Mouse (Mus musculus): Measurements from ENCODE around the gene Obscn. TPM values are rescaled to one million over a fixed set of nuclear protein-coding genes. Genes with fewer than 3 reads are reported as not detected.

Obscn gene
- polyA plus RNA-seq, 1 experiment from 2014 or later: 0.70 TPM

DNA sequence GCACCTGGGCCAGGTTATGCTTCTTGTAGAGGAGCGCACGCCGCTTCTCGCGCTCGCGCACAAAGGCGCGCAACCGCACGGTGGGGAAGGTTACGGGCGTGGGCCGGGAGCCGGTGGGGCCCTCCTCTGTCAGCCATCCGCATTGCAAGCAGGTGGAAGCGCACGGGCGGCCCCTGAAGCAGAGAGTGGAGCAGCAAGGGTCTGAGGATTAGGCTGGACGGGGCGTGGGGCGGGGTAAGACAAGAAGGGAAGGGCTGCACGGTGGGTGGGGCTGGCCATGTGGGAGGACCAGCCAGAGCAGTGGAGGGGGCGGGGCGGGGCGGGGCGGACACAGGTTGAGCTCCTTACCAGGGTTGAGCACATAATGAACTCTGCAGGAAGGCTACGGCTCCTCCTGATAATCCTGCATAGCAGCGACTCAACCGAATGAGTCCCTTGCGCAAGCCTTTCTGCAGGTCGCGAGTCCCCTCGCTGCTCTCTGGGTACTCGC lies 141.8 kb downstream of the Obscn start:
- Histone ChIP-seq H3K4me1 (replicated peaks) (peaks cover 11% of the 10 kb centered on the region), H3K9me3 (no peaks in the 10 kb centered on the region), H3K27ac (no peak overlapping the region), H3K4me3 (replicated peaks) (peak overlapping the region; percentile 40), H3K9ac (replicated peaks) (no peak overlapping the region; the same call in 1 of the 2 replicates), H3K4me2 (peak overlapping the region; percentile 66), H3K27me3 (peaks cover 43% of the 10 kb centered on the region), H3K36me3 (peaks cover 19% of the 10 kb centered on the region)
- 1% methylated on average over 34 of the region's 35 CpGs for WGBS
- 0 out of 2 replicates have a peak, but pooled peaks have one; percentile 18 for ATAC-seq (ENCODE audit: insufficient number of reproducible peaks, insufficient read depth, low FRiP score, low TSS enrichment, low read depth)

DNA sequence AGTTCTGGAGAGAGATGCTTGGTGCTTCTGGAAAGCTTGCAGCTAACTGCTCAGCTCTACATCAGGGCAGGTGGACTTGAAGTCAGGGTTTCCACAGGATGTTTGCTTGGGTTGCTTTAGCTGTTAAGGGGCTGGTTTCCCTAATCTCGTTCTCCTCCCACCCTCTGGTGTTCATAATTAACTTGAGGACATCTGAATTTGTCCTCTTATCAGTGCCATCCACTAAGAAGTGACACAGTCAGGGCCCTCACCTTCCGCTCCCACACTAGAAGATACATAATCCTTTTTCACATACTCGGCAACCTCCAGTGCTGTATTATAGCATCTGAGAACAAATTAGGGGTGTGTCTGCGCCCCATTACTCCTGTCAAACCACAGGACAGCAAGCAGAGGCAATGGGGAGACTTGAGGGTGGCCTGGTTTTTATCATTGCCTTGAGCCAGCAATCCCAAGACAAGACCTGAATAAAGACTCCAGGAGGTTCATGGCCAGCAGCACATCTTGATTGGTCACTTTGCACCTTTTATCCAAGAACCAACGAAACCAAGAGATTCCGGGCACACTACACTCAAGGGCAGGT lies 143.0 kb downstream of the Obscn start:
- Histone ChIP-seq H3K9ac (replicated peaks) (no peak overlapping the region), H3K27ac (no peak overlapping the region), H3K4me3 (replicated peaks) (no peak overlapping the region), H3K36me3 (peaks cover 31% of the 10 kb centered on the region), H3K4me1 (replicated peaks) (peaks cover 11% of the 10 kb centered on the region), H3K4me2 (no peak overlapping the region), H3K9me3 (no peaks in the 10 kb centered on the region), H3K27me3 (peaks cover 43% of the 10 kb centered on the region)
- ATAC-seq (ENCODE audit: insufficient number of reproducible peaks, insufficient read depth, low FRiP score, low TSS enrichment, low read depth): no peak
- WGBS: 73% methylated on average over 6 of the region's 6 CpGs

DNA sequence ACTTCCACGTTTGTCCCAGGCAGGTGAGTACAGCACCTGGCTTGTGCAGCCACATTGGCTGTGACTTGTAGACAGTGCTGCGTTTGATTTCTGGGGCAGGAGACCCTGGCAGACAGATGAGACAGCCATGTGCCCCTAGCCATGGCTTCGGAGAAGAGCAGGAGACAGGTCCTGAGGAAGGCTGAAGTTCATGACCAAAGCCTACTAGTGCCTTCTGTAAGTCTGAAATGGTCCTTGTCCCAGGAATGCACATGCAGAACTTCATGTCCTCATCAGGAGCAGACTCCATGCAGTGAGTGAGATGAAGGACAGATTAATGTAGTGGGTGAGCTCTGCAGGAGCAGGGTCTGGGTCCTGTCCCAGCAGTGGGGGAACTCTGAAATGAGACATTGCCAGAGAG lies 144.3 kb downstream of the Obscn start:
- H3K9ac ChIP-seq (replicated peaks): no peak overlapping the region
- 84% methylated on average over 3 of the region's 3 CpGs for WGBS
- no peak overlapping the region for H3K4me3 ChIP-seq (replicated peaks)
- H3K4me2 ChIP-seq: no peak overlapping the region
- peaks cover 43% of the 10 kb centered on the region for H3K36me3 ChIP-seq
- no peaks in the 10 kb centered on the region for H3K9me3 ChIP-seq
- H3K4me1 ChIP-seq (replicated peaks): peaks cover 11% of the 10 kb centered on the region
- H3K27me3 ChIP-seq: peaks cover 43% of the 10 kb centered on the region
- no peak overlapping the region for H3K27ac ChIP-seq
- no peak for ATAC-seq (ENCODE audit: insufficient number of reproducible peaks, insufficient read depth, low FRiP score, low TSS enrichment, low read depth)

- peaks cover 38% of the 10 kb centered on the region for H3K27me3 ChIP-seq
- no peak for ATAC-seq (ENCODE audit: insufficient number of reproducible peaks, insufficient read depth, low FRiP score, low TSS enrichment, low read depth)
- no peak overlapping the region for H3K4me3 ChIP-seq (replicated peaks)
- H3K4me2 ChIP-seq: no peak overlapping the region
- peaks cover 55% of the 10 kb centered on the region for H3K36me3 ChIP-seq
- no peaks in the 10 kb centered on the region for H3K9me3 ChIP-seq
- H3K9ac ChIP-seq (replicated peaks): no peak overlapping the region
- 81% methylated on average over 9 of the region's 9 CpGs for WGBS
- H3K27ac ChIP-seq: no peak overlapping the region
- H3K4me1 ChIP-seq (replicated peaks): peaks cover 11% of the 10 kb centered on the region
Measured at GRCm38 (mm10) chr11:58990794-58991193, 145.4 kb downstream of the Obscn start.

- Histone ChIP-seq H3K27ac (no peak overlapping the region), H3K4me1 (replicated peaks) (peaks cover 11% of the 10 kb centered on the region), H3K4me3 (replicated peaks) (no peak overlapping the region), H3K36me3 (peaks cover 61% of the 10 kb centered on the region), H3K27me3 (peaks cover 31% of the 10 kb centered on the region), H3K4me2 (no peak overlapping the region), H3K9me3 (no peaks in the 10 kb centered on the region), H3K9ac (replicated peaks) (no peak overlapping the region)
- WGBS: 85% methylated on average over 17 of the region's 17 CpGs
- no peak for ATAC-seq (ENCODE audit: insufficient number of reproducible peaks, insufficient read depth, low FRiP score, low TSS enrichment, low read depth)
Measured at GRCm38 (mm10) chr11:58990141-58990540, 146.1 kb downstream of the Obscn start.

DNA sequence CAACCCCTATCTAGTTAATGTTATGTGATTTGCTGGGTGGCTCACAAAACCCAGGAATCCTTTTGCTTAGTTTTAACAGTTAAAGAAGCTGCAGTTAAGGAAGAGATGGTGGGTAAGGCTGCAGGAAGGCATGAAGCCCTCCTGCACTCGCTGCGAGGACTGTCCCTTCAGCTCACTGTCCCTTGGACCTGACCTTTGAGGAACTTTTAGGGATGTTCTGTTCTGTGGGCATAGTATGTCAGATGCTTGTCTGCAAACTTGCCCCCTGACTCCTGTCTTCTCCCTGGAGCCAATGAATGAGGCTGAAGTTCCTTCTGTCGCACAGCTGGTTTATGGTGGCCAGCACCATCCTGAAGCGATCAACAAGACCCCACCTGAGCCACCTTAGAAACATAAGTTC lies 147.0 kb downstream of the Obscn start:
- H3K9ac ChIP-seq (replicated peaks): no peak overlapping the region
- H3K27ac ChIP-seq: no peak overlapping the region
- H3K9me3 ChIP-seq: no peaks in the 10 kb centered on the region
- ATAC-seq (ENCODE audit: insufficient number of reproducible peaks, insufficient read depth, low FRiP score, low TSS enrichment, low read depth): no peak
- peaks cover 21% of the 10 kb centered on the region for H3K27me3 ChIP-seq
- peaks cover 71% of the 10 kb centered on the region for H3K36me3 ChIP-seq
- peaks cover 3% of the 10 kb centered on the region; the same call in 1 of the 2 replicates for H3K4me1 ChIP-seq (replicated peaks)
- 91% methylated on average over 4 of the region's 4 CpGs for WGBS
- H3K4me2 ChIP-seq: no peak overlapping the region
- no peak overlapping the region for H3K4me3 ChIP-seq (replicated peaks)

DNA sequence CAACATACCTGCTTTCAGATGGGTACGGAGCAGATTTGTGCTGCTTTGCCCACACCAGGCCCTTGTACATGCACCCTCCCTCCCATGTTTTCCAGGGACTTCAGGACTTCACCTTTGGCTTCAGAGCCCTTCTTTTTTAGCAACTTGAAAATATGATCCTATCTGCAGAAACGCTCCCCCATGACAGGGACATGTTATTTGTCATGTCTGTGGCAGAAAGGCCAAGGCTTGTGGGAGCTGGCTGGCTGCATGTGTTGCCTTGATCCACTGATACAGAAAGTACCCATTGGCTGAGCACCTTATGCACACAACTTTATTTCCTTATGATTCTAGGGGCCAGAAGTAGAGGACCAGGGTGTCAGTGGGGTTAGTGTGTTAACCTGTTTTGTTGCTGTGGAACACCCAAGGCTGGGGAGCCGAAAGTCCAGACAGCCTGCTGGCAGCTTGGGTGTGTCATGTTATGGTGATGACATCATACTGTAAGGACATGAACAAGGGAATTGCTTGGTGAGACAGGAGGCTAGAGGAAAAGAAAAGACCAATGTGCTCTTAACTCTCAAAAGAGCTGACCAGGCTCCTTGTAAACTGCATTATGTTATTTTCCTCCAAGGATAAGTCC lies 150.8 kb downstream of the Obscn start:
- Histone ChIP-seq H3K4me3 (replicated peaks) (no peak overlapping the region), H3K4me2 (no peak overlapping the region), H3K4me1 (replicated peaks) (peaks cover 12% of the 10 kb centered on the region; the same call in 1 of the 2 replicates), H3K36me3 (peaks cover 84% of the 10 kb centered on the region), H3K27ac (no peak overlapping the region), H3K9ac (replicated peaks) (no peak overlapping the region), H3K9me3 (no peaks in the 10 kb centered on the region), H3K27me3 (no peaks in the 10 kb centered on the region)
- no peak for ATAC-seq (ENCODE audit: insufficient number of reproducible peaks, insufficient read depth, low FRiP score, low TSS enrichment, low read depth)
- 93% methylated on average over 3 of the region's 3 CpGs for WGBS

- H3K4me2 ChIP-seq: no peak overlapping the region
- ATAC-seq (ENCODE audit: insufficient number of reproducible peaks, insufficient read depth, low FRiP score, low TSS enrichment, low read depth): no peak
- H3K9ac ChIP-seq (replicated peaks): no peak overlapping the region
- peaks cover 76% of the 10 kb centered on the region for H3K36me3 ChIP-seq
- H3K4me1 ChIP-seq (replicated peaks): peaks cover 20% of the 10 kb centered on the region
- no peaks in the 10 kb centered on the region for H3K9me3 ChIP-seq
- H3K4me3 ChIP-seq (replicated peaks): no peak overlapping the region
- 93% methylated on average over 7 of the region's 7 CpGs for WGBS
- H3K27me3 ChIP-seq: no peaks in the 10 kb centered on the region
- no peak overlapping the region for H3K27ac ChIP-seq
Measured at GRCm38 (mm10) chr11:58984657-58985056, 151.5 kb downstream of the Obscn start.

DNA sequence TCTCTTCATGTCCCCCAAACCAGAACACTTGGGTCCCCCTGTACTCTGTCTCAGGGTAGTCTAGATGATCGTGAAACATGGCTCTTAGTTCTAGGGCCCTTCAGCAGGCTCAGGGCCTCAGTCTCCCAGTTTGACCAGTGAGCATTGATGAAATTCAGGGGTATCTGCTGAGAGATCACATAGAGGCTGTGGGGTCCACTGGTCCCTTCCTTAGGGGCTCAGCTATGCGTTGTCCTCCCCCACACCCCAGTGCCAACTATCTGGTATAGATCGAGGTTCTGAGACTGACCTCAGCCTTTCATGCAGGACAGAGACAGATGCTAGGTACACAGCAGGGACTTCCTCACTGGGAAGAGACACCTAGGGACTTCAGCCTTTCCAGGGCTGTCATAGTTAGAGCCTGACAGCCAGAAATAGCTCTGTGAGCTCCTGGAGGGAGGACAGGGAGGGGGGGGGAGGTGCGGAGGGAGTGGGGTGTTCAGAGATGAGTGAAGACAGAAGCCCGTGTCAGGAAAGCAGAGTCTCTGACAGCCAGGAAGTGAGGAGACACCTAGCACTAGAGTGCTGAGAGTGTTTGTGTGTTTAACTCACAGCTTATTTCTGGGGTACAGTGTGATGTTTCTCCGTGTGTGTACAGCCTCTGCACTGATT lies 152.4 kb downstream of the Obscn start:
- 90% methylated on average over 6 of the region's 6 CpGs for WGBS
- Histone ChIP-seq H3K4me3 (replicated peaks) (no peak overlapping the region), H3K27me3 (no peaks in the 10 kb centered on the region), H3K4me2 (no peak overlapping the region), H3K36me3 (peaks cover 68% of the 10 kb centered on the region), H3K4me1 (replicated peaks) (peaks cover 28% of the 10 kb centered on the region), H3K27ac (no peak overlapping the region), H3K9me3 (no peaks in the 10 kb centered on the region), H3K9ac (replicated peaks) (no peak overlapping the region)
- ATAC-seq (ENCODE audit: insufficient number of reproducible peaks, insufficient read depth, low FRiP score, low TSS enrichment, low read depth): no peak

DNA sequence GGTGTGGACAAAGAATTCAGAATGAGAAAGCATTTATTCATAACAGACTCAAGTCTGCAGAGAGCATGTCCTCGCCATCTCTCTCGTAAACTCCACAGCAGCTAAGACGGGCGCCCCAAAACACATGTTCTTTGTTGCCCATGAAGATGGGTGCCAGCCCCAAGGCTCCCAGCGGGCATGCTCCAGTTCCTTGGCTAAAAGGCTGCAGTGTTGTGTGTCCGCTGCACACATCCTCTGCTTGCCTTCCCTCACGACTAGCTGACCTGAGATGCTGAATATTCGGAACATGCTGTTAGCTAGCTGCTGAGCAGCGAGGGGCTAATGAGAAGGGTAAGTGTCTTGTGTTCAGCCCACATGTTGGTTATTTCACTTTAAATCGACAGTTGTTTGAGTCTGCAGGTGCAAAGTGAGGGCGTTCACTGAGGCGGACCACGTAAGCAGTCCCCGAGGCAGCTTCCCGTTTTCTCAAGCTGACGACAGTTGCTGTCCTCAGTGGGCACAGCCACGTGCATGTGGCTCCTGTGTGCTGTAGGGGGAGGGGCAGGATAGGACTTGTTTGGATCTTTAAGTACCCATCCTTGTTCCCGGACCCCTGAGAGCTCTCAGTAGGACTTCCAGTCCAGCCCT lies 153.6 kb downstream of the Obscn start:
- Histone ChIP-seq H3K4me2 (no peak overlapping the region), H3K36me3 (peaks cover 55% of the 10 kb centered on the region), H3K27ac (no peak overlapping the region), H3K27me3 (no peaks in the 10 kb centered on the region), H3K9ac (replicated peaks) (no peak overlapping the region), H3K9me3 (no peaks in the 10 kb centered on the region), H3K4me1 (replicated peaks) (peaks cover 31% of the 10 kb centered on the region), H3K4me3 (replicated peaks) (no peak overlapping the region)
- 91% methylated on average over 18 of the region's 18 CpGs for WGBS
- no peak for ATAC-seq (ENCODE audit: insufficient number of reproducible peaks, insufficient read depth, low FRiP score, low TSS enrichment, low read depth)
